Mouse (Mus musculus): ENCODE measurements at regions not wholly inside any gene's neighbourhood (a gene's known extent, or its start where the extent isn't known, plus 50 kb on each side); places are given as distances from the start of the nearest gene placed in this dataset.

DNA sequence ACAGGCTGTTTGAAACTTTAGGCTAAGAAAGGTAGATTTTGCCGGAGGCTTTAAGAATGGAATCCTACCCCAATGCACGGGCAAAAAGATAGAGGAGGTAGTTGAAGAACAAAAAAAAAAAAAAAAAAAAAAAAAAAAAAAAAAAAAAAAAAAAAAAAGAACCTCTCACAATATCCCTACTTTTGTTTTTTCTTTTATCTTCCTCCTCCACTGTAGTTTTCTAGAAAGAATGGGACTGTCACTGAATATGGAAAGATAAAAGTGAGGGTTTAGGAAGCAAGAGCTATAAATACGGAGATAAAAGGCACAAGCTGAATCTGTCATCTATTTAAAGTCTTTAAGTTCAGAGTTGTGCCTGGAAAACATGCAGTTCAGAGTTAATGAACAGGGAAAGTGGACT, 227.8 kb downstream of the AI593442 start:
- H3K9me3 ChIP-seq: no peaks in the 10 kb centered on the region
- H3K4me1 ChIP-seq: no peaks in the 10 kb centered on the region
- 89% methylated on average over 3 of the region's 3 CpGs for WGBS
- H3K27ac ChIP-seq: no peak overlapping the region
- H3K27me3 ChIP-seq (ENCODE audit: poor library complexity, severe bottlenecking): no peaks in the 10 kb centered on the region
- no peaks in the 10 kb centered on the region for H3K36me3 ChIP-seq (replicated peaks)
- H3K4me3 ChIP-seq: no peak overlapping the region
- DNase-seq (ENCODE audit: extremely low spot score, low spot score): no peak

DNA sequence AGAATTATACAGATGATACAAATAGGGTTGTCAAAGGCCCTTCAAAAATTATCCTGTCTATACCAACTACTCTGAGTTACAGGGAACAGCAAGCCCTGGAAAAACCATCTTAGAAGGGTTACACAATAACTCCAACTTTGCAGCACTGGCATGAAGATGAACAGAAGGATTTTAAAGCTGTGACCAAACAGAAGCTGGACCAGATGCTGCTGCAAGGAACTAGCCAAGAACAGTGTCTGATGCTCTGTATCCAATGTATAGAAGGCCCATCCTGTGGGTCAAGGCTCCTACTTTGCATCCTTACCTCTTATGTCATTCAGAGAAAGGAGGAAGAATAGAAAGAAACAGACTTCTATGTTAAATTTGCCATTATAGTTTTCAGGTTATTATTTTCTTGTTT, 231.3 kb downstream of the AI593442 start:
- H3K27ac ChIP-seq: no peak overlapping the region
- no peaks in the 10 kb centered on the region for H3K36me3 ChIP-seq (replicated peaks)
- no peaks in the 10 kb centered on the region for H3K9me3 ChIP-seq
- H3K27me3 ChIP-seq (ENCODE audit: poor library complexity, severe bottlenecking): no peaks in the 10 kb centered on the region
- no peak overlapping the region for H3K4me3 ChIP-seq
- DNase-seq (ENCODE audit: extremely low spot score, low spot score): no peak
- H3K4me1 ChIP-seq: no peaks in the 10 kb centered on the region

DNA sequence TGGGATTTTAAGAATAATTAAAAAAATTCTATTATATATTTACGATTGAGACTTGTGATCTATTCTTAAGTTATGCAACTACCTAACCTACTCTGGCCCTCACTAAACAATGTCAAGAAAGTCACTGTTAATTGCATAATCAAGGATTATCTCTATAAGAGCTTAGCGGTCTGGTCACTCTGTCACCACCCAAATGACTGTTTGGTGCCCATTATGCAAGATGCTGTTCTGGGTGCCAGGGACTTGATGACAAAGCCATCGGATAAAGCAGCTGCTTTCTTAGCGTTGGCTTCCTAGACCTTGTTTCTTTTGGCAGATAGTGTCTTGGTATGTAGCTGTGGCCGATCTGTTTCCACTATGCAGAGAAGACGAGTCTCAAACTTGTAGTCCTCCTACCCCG, 236.4 kb downstream of the AI593442 start:
- Histone ChIP-seq H3K9me3 (no peaks in the 10 kb centered on the region), H3K36me3 (replicated peaks) (no peaks in the 10 kb centered on the region), H3K27ac (no peak overlapping the region), H3K4me1 (no peaks in the 10 kb centered on the region), H3K4me3 (no peak overlapping the region), H3K27me3 (ENCODE audit: poor library complexity, severe bottlenecking) (no peaks in the 10 kb centered on the region)
- no peak for DNase-seq (ENCODE audit: extremely low spot score, low spot score)
- WGBS: 91% methylated on average over 7 of the region's 7 CpGs

DNA sequence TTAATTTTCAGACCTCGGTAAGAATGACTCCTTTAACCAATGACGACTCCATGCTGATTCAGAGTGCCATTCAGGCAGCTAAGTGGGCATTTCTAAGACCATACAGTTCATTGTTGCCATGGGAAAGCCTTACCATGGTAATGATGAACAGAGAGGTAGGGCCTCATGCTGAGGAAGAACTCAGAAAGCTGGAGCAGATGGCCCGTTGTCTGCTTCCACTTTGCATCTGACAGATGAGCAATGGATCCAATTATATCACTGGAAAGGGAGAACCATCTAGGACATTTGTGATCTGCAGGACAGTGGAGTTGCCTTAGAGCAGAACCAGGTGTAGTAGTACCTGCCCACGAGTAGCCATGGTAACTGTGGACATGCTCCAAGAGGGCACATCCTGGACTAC, 245.4 kb downstream of the AI593442 start:
- 77% methylated on average over 4 of the region's 4 CpGs for WGBS
- DNase-seq (ENCODE audit: extremely low spot score, low spot score): no peak
- 0 out of 2 replicates have a peak, but pooled peaks cover 3% of the 10 kb centered on the region for H3K9me3 ChIP-seq
- H3K4me3 ChIP-seq: no peak overlapping the region
- no peak overlapping the region for H3K27ac ChIP-seq
- H3K27me3 ChIP-seq (ENCODE audit: poor library complexity, severe bottlenecking): no peaks in the 10 kb centered on the region
- no peaks in the 10 kb centered on the region for H3K36me3 ChIP-seq (replicated peaks)
- H3K4me1 ChIP-seq: no peaks in the 10 kb centered on the region

DNA sequence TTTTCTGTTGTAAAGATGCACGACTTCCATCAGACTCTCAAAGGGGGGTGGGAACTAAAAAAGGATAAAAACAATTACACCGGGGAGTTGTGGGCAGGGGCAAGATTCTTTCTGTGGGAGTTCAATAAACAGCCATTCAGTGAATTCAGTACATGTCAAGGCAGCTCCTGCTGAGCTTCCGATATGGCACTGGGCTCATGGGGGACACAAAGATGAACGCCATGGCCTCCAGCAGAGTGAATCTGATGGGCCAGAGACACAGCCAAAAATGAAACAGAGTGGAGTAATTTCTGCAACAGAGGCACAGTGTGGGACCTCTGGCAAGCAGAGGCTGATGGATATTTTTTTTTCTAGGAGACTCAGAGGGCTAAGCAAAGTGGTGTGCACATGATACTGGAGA, 254.2 kb downstream of the AI593442 start:
- no peaks in the 10 kb centered on the region for H3K36me3 ChIP-seq (replicated peaks)
- 35% methylated on average over 4 of the region's 4 CpGs for WGBS
- H3K27me3 ChIP-seq (ENCODE audit: poor library complexity, severe bottlenecking): no peaks in the 10 kb centered on the region
- no peaks in the 10 kb centered on the region for H3K9me3 ChIP-seq
- H3K4me3 ChIP-seq: no peak overlapping the region
- H3K27ac ChIP-seq: no peak overlapping the region
- DNase-seq (ENCODE audit: extremely low spot score, low spot score): no peak
- H3K4me1 ChIP-seq: peaks cover 19% of the 10 kb centered on the region

DNA sequence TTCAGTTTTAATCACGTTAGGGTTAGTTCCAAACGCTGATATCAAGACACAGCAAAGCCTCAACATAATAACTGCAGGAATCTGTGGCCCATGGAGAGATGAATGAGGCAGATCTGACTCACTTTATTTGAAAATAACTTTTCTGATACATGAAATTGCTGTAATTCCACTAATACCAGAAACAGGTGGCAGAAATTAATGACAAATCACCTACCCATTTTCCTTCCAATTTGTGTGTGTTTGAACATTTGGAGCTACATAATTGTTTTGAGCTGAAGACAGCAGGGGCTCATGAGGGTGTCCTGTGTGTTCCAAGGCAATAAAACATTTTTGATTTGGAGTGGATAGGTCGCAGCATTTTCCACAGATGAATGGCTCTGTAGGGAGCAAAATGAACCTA, 254.2 kb upstream of the Zc3h12c start:
- Histone ChIP-seq H3K27me3 (ENCODE audit: poor library complexity, severe bottlenecking) (no peaks in the 10 kb centered on the region), H3K27ac (no peak overlapping the region), H3K9me3 (no peaks in the 10 kb centered on the region), H3K4me1 (peaks cover 19% of the 10 kb centered on the region), H3K36me3 (replicated peaks) (no peaks in the 10 kb centered on the region), H3K4me3 (no peak overlapping the region)
- no peak for DNase-seq (ENCODE audit: extremely low spot score, low spot score)
- 77% methylated on average over 3 of the region's 3 CpGs for WGBS

DNA sequence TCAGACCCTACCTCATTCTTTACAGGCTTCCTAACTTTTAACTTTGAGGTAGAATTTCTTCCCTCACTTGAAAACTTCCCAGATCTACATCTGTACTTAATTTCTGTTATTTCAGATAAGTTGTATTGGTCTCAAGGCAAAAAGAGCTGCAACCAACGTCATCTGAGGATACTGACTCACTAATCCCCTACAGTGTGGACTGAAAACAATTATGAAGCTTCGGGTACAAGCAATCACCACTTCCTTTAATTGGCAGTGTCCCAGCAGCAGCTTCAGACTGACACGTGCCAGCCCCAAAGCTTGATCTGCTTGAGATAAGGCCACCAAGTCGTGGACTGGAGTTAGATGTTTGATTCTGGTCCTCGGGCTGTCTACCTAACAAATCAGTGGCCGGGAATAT, 247.3 kb upstream of the Zc3h12c start:
- no peaks in the 10 kb centered on the region for H3K9me3 ChIP-seq
- no peaks in the 10 kb centered on the region for H3K36me3 ChIP-seq (replicated peaks)
- H3K27ac ChIP-seq: no peak overlapping the region
- no peak overlapping the region for H3K4me3 ChIP-seq
- no peaks in the 10 kb centered on the region for H3K4me1 ChIP-seq
- DNase-seq (ENCODE audit: extremely low spot score, low spot score): no peak
- WGBS: 72% methylated on average over 6 of the region's 6 CpGs
- no peaks in the 10 kb centered on the region for H3K27me3 ChIP-seq (ENCODE audit: poor library complexity, severe bottlenecking)

DNA sequence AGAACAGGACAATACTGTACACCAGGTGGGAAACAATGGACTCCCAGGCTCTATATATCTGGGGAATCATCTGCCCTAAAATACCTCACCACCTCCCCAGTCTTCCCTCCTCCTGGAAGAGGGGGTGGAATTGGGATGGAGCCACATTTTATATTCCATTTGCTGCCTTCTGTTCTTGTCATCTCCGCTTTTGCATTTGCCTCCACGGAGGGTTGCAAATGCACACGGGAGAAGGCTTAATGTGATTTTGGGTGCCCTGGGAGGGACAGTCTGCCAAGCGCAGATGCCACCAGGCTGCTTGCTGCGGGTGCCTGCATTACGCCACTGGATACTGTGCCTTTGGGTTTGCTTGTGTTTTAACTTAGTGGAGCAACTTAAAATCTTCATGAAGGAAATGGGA, 239.5 kb upstream of the Zc3h12c start:
- no peak for DNase-seq (ENCODE audit: extremely low spot score, low spot score)
- Histone ChIP-seq H3K27ac (no peak overlapping the region), H3K36me3 (replicated peaks) (no peaks in the 10 kb centered on the region), H3K9me3 (no peaks in the 10 kb centered on the region; the same call in 1 of the 2 replicates), H3K4me3 (no peak overlapping the region), H3K4me1 (peaks cover under 1% of the 10 kb centered on the region; the same call in 1 of the 2 replicates), H3K27me3 (ENCODE audit: poor library complexity, severe bottlenecking) (no peaks in the 10 kb centered on the region)
- WGBS: 92% methylated on average over 6 of the region's 6 CpGs

DNA sequence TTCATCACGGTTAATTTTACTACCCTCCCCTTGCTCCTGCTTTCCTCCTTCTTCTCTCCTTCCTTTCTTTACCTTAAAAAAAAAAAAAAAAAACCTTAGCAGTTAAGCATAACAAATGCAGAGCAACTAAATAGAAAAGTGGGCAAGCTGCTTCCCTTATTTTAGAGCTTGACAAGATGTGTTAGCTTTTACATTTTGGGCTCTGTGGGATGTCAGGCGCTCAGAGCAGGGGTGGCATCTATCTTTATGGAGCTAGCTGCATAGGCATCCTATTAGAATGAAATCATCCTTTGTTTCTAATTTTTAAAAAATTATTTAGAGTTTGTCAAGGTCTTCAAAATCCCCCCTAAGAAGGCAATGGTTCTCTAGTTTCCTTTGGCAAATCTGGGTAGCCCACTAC, 234.1 kb upstream of the Zc3h12c start:
- Histone ChIP-seq H3K36me3 (replicated peaks) (no peaks in the 10 kb centered on the region), H3K4me1 (peaks cover 3% of the 10 kb centered on the region; the same call in 1 of the 2 replicates), H3K27me3 (ENCODE audit: poor library complexity, severe bottlenecking) (no peaks in the 10 kb centered on the region), H3K27ac (no peak overlapping the region), H3K9me3 (no peaks in the 10 kb centered on the region; the same call in 1 of the 2 replicates), H3K4me3 (no peak overlapping the region)
- DNase-seq (ENCODE audit: extremely low spot score, low spot score): no peak
- WGBS: 82% methylated on average over 2 of the region's 2 CpGs

DNA sequence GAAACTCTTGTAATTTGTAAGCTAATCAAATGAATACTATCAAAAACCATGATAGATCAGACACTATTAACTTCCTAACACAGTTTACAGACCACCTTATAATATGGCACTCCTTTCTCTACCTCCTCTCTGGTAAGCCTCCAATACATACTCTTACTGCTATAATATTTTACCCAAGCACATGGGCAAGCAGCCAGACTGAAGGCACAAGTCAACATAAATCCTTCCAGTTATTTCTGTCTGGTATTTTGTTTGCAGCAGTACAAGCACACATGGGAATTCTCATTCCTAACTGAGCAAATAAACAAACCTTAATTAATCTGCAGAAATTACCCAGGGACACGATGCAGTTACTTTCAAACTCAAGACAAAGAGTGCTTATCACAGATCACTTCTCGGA, 210.7 kb upstream of the Zc3h12c start:
- no peaks in the 10 kb centered on the region for H3K27me3 ChIP-seq (ENCODE audit: poor library complexity, severe bottlenecking)
- no peak overlapping the region for H3K4me3 ChIP-seq
- no peak overlapping the region for H3K27ac ChIP-seq
- 87% methylated on average over 2 of the region's 2 CpGs for WGBS
- DNase-seq (ENCODE audit: extremely low spot score, low spot score): no peak
- H3K4me1 ChIP-seq: no peaks in the 10 kb centered on the region
- H3K9me3 ChIP-seq: no peaks in the 10 kb centered on the region
- H3K36me3 ChIP-seq (replicated peaks): no peaks in the 10 kb centered on the region

DNA sequence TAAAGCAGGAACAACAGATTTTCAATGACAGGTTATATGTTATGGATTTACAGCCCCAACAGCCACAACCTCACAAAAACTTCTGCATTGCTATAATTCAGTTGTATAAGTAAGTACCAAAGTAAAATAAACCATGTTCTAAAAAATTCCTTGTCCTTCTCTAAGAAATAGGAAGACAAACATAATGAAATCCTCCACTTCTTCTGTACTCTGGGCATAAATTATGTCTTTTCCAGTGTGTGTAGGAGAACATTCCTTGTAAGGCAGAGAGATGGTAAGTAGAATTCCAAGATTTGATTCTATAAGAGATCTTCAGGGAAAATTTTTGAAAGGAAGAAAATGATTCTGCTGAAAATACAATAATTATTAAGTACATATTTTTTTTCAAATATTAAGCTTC, 209.4 kb upstream of the Zc3h12c start:
- H3K4me3 ChIP-seq: no peak overlapping the region
- no peaks in the 10 kb centered on the region for H3K4me1 ChIP-seq
- H3K27me3 ChIP-seq (ENCODE audit: poor library complexity, severe bottlenecking): no peaks in the 10 kb centered on the region
- no peak for DNase-seq (ENCODE audit: extremely low spot score, low spot score)
- no peaks in the 10 kb centered on the region for H3K36me3 ChIP-seq (replicated peaks)
- H3K9me3 ChIP-seq: no peaks in the 10 kb centered on the region
- no peak overlapping the region for H3K27ac ChIP-seq

DNA sequence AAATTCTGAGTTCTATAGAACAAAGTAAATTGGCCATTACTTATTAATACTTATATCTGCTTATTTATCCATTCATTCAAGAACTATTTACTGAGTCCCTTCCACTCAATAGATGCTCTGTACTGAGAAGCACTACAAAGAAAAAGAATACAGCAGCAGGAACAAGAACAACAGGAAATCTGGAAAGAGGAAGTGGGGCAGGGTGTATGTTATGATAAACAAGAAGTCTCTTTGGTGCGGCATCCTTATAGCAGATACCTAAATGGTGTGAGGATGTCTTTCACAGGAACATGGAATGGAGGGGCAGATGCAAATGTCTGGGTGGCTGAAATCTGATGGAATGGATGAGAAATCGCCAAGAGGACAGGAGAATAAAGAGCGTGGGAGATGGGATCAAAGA, 208.5 kb upstream of the Zc3h12c start:
- no peaks in the 10 kb centered on the region for H3K4me1 ChIP-seq
- H3K36me3 ChIP-seq (replicated peaks): no peaks in the 10 kb centered on the region
- H3K9me3 ChIP-seq: no peaks in the 10 kb centered on the region
- H3K27ac ChIP-seq: no peak overlapping the region
- WGBS: 83% methylated on average over 3 of the region's 3 CpGs
- no peaks in the 10 kb centered on the region for H3K27me3 ChIP-seq (ENCODE audit: poor library complexity, severe bottlenecking)
- H3K4me3 ChIP-seq: no peak overlapping the region
- no peak for DNase-seq (ENCODE audit: extremely low spot score, low spot score)

DNA sequence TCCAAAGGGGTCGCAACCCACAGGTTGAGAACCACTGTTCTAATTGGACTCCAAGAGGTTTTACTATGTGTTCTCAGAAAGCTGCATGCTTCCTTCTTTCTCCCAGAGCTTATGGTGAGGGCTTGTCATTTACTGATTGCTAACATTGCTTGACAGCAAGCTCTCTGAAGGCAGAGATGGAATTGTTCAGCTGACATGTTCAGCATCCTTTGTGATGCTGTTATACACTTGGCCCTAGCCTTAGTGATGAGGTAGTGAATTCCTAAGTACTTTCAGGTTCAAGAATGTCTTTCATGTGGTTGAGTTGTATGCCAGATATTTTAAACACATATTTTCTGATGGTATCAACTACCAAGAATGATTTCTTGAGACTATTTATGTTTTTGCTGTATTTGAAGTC, 202.9 kb upstream of the Zc3h12c start:
- H3K36me3 ChIP-seq (replicated peaks): no peaks in the 10 kb centered on the region
- no peak overlapping the region for H3K4me3 ChIP-seq
- H3K27ac ChIP-seq: no peak overlapping the region
- WGBS: 93% methylated on average over 1 of the region's 1 CpGs
- H3K4me1 ChIP-seq: peaks cover 15% of the 10 kb centered on the region
- no peaks in the 10 kb centered on the region for H3K27me3 ChIP-seq (ENCODE audit: poor library complexity, severe bottlenecking)
- DNase-seq (ENCODE audit: extremely low spot score, low spot score): no peak
- no peaks in the 10 kb centered on the region for H3K9me3 ChIP-seq

DNA sequence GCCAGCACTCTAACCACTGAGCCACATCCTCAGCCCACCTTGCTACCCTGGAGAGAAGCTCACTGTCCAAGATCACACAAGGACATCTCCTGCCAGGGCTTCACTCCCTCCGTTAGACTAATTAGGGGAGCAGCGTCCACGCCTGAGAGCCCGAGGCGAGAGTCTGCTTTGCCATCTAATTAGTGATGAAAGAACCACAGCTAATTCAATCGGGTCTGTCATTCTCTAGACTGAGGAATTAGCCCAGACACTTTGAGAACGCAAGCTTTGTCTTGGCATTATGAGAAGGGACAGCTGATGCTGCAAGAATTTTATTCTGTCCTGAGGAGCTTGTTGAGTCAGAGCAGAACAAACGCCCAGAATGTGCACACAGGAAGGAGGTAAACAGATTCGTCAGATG, 200.5 kb upstream of the Zc3h12c start:
- Histone ChIP-seq H3K4me3 (no peak overlapping the region), H3K9me3 (no peaks in the 10 kb centered on the region), H3K4me1 (peaks cover 18% of the 10 kb centered on the region), H3K27me3 (ENCODE audit: poor library complexity, severe bottlenecking) (no peaks in the 10 kb centered on the region), H3K36me3 (replicated peaks) (no peaks in the 10 kb centered on the region), H3K27ac (no peak overlapping the region)
- 13% methylated on average over 9 of the region's 9 CpGs for WGBS
- DNase-seq (ENCODE audit: extremely low spot score, low spot score): peak; percentile 52

Data from forebrain, embryonic 10.5 days (tissue).